Mouse (Mus musculus) heart, postnatal 0 days (tissue): ENCODE measurements at regions not wholly inside any gene's neighbourhood (a gene's known extent, or its start where the extent isn't known, plus 50 kb on each side); places are given as distances from the start of the nearest gene placed in this dataset.

Experiments
- CTCF ChIP-seq: IDR thresholded peaks from 2 replicates; pipeline ENCODE4 v1.5.1; 2016; ENCODE audit warnings: antibody characterized with exemption, control low read depth, low read depth
- EP300 ChIP-seq: IDR thresholded peaks from 2 replicates; pipeline ENCODE4 v1.6.1; 2016; ENCODE audit warnings: antibody characterized with exemption, low read depth

DNA sequence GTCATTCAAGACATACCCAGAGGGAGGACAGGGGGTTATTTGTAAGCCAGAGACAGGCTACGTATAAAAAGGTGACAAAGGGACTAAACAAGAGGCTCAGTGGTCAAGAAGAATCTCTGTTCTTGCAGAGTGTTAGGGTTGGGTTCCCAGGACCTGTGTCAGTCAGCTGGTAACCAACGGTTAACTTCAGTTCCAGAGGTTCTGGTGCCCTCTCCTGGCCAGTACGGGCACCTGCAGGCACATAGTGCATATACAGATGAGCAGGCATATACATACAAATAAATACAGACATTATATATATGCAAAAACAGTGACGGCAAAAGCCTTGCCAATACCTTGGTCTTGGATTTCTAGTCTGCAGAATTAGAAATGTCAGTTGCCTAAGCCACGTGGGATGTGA lies 170.6 kb downstream of the Gsdmc2 start:
- TF ChIP-seq CTCF (no peak), EP300 (no peak)
